Mouse (Mus musculus) heart, embryonic 10.5 days (tissue): ENCODE measurements at regions not wholly inside any gene's neighbourhood (a gene's known extent, or its start where the extent isn't known, plus 50 kb on each side); places are given as distances from the start of the nearest gene placed in this dataset.

ENCODE experiments used
- DNase-seq: peaks from one replicate; pipeline ENCODE4 v3.0.0-alpha.2; 2017; ENCODE audit warnings: low spot score
- H3K27ac ChIP-seq: fragments of 300-500 bp; sonication (generic); 2 replicates; pipeline ENCODE4 v1.5.1; 2016; ENCODE audit warnings: mild to moderate bottlenecking
- H3K27me3 ChIP-seq: fragments of 300-500 bp; sonication (generic); 2 replicates; pipeline ENCODE4 v1.6.1; 2016; ENCODE audit warnings: mild to moderate bottlenecking; ENCODE audit not compliant: poor library complexity, insufficient read depth, severe bottlenecking
- H3K36me3 ChIP-seq: fragments of 300-500 bp; sonication (generic); 2 replicates; pipeline ENCODE4 v1.6.1; 2016; ENCODE audit warnings: mild to moderate bottlenecking, moderate library complexity
- H3K4me1 ChIP-seq: fragments of 300-500 bp; sonication (generic); 2 replicates; pipeline ENCODE4 v1.6.1; 2016; ENCODE audit warnings: mild to moderate bottlenecking
- H3K4me3 ChIP-seq: fragments of 300-500 bp; sonication (generic); 2 replicates; pipeline ENCODE4 v1.5.1; 2016; ENCODE audit warnings: mild to moderate bottlenecking, moderate library complexity
- H3K9me3 ChIP-seq: fragments of 300-500 bp; sonication (generic); 2 replicates; pipeline ENCODE4 v1.6.1; 2016; ENCODE audit warnings: mild to moderate bottlenecking, moderate library complexity
- WGBS: fragments of 180-500 bp; shearing (Covaris S2); methylation state at CpG from one replicate; pipeline ENCODE4 v1.1.7; 2016; 5-methylcytosine and 5-hydroxymethylcytosine counted together

DNA sequence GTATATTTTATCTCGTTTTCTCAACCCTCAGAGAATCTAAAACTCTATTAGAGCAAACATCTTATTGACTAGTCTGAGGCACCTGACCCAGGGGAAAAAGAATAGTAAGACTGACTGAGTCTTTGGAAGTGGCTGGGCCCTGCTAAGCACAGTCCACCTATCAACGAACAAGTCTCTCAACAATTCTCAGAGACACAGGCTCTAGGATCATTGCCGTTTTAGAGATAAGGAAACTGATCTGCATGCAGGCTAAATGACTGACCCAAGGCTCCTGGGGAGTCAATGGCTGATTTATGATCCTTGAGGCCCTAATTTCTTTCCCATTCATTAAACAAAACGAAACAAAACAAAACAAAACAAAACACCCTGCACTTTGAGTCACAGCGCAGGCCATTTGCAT is 150.4 kb upstream of the Slc24a2 start:
- H3K4me3 ChIP-seq, result no peak overlapping the region
- no peak for DNase-seq
- no peaks in the 10 kb centered on the region for H3K27me3 ChIP-seq
- H3K4me1 ChIP-seq, result no peaks in the 10 kb centered on the region
- no peaks in the 10 kb centered on the region for H3K36me3 ChIP-seq
- WGBS, result 51% methylated on average over 5 of the region's 5 CpGs
- no peak overlapping the region for H3K27ac ChIP-seq
- H3K9me3 ChIP-seq, result no peaks in the 10 kb centered on the region

DNA sequence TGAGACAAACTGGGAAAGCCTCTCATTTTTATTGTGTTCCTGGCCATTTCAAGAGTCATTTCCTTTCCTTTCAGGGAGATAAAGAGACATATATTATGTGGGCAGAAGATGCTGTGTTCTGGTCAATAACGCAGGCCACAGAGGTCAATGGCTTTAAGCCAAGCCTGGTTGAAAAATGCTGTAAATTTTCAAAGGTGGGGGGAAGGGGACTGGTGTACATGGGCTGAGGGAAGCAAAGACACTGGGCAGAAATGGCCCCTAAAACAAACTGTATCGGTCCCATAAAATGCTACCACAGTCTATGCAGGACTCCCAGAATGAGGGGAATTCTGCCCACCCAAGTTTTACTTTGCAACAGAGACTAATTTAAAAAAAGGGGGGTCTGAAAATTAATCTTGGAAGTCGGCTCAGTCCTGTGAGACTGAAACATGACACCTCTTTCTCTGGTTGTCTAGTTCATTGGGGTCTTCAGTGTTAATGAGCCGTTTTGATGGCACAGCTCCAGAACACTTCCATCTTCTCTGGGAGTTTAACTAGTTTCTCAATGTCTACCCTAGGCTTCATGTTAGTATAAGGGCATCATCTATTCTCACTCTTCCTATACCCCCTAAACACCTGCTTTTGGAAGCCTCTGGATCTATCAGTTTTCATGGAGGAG is 149.4 kb upstream of the Slc24a2 start:
- H3K27ac ChIP-seq, result no peak overlapping the region
- H3K4me3 ChIP-seq, result no peak overlapping the region
- no peaks in the 10 kb centered on the region for H3K27me3 ChIP-seq
- DNase-seq, result no peak
- H3K36me3 ChIP-seq, result no peaks in the 10 kb centered on the region
- H3K4me1 ChIP-seq, result no peaks in the 10 kb centered on the region
- WGBS, result 69% methylated on average over 4 of the region's 4 CpGs
- H3K9me3 ChIP-seq, result no peaks in the 10 kb centered on the region

GRCm38 (mm10) chr4:87371960-87372359 is 141.7 kb upstream of the Slc24a2 start:
- H3K27me3 ChIP-seq, result no peaks in the 10 kb centered on the region
- no peak overlapping the region for H3K4me3 ChIP-seq
- peak overlapping the region; percentile 67; the same call in 1 of the 2 replicates for H3K27ac ChIP-seq
- DNase-seq, result no peak
- WGBS, result 38% methylated on average over 7 of the region's 7 CpGs
- no peaks in the 10 kb centered on the region for H3K36me3 ChIP-seq
- H3K9me3 ChIP-seq, result no peaks in the 10 kb centered on the region
- H3K4me1 ChIP-seq, result peaks cover 33% of the 10 kb centered on the region

DNA sequence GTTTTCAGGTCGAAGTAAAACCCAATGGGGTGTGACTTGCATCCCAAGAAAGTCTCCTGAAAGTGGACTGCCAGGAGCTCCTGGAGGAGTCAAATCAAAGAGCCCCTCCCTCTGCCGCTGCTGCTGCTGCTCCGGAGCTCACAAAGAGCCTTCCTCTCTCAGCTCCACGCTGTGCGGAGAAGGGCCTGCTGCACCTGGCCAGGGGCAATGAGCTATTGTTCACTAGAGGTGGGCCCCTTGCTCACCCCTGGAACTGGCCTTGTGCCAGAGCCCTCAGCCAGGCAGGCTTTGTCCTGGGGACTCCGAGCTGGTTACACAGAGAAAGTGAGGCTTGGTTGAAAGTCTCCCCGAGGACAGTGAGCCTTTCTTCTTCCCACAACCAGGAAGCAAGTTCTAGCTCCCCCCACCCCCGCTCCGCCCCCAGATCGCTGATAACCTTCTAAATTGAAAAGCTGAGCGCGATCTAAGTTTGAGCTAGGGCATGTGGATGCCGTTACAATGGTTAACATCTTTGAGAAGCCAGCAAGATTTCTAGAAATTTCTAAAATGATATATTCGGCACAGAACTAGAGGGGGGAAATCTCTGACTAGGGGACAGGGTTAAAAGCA is 139.5 kb upstream of the Slc24a2 start:
- peak; percentile 79 for DNase-seq
- Histone ChIP-seq H3K27me3 (no peaks in the 10 kb centered on the region), H3K36me3 (no peaks in the 10 kb centered on the region), H3K9me3 (no peaks in the 10 kb centered on the region), H3K4me1 (peaks cover 33% of the 10 kb centered on the region), H3K4me3 (peak overlapping the region; percentile 45), H3K27ac (peak overlapping the region; percentile 81)
- WGBS, result 10% methylated on average over 14 of the region's 14 CpGs

- Histone ChIP-seq H3K36me3 (no peaks in the 10 kb centered on the region), H3K27me3 (no peaks in the 10 kb centered on the region), H3K27ac (peak overlapping the region; percentile 89), H3K4me3 (peak overlapping the region; percentile 59), H3K9me3 (no peaks in the 10 kb centered on the region), H3K4me1 (peaks cover 33% of the 10 kb centered on the region)
- DNase-seq, result peak; percentile 83
- WGBS, result 9% methylated on average over 20 of the region's 20 CpGs
Observed at GRCm38 (mm10) chr4:87368413-87369160, 138.3 kb upstream of the Slc24a2 start.

DNA sequence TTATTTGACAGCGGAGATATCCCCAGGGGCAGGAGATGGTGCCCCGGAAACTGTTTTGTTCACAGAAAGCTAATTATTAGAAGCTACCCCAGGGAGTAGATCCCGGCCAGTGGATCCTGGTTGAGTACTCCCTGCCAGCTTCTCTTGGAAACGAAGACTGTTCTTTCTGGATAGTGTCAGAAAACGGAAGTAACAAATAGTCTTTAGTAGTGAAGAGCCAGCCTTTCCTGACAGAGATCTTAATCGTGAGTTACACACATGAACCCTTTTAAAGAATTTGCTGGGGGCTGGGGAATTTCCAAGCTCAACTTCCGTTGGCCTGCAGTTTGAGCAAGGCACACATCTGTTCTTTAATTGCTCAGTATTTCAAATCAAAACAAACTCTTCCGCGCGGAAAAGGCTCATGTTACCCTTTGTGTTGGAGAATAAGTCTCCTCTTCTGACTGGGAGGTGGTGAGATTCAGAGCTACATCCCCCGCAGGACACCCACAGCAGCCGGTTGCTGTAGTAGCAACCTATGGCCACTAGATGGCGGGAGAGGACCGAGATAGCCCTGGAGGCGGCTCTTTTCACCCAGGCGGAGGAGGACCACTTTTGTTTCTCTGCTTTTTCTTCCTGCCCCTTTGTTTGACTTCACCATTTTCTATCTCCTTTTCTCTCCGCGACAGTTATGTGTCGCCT is 137.6 kb upstream of the Slc24a2 start:
- Histone ChIP-seq H3K4me3 (peak overlapping the region; percentile 59), H3K36me3 (no peaks in the 10 kb centered on the region), H3K4me1 (peaks cover 28% of the 10 kb centered on the region), H3K27ac (peak overlapping the region; percentile 89), H3K9me3 (no peaks in the 10 kb centered on the region), H3K27me3 (no peaks in the 10 kb centered on the region)
- peak; percentile 92 for DNase-seq
- WGBS, result 10% methylated on average over 19 of the region's 19 CpGs

DNA sequence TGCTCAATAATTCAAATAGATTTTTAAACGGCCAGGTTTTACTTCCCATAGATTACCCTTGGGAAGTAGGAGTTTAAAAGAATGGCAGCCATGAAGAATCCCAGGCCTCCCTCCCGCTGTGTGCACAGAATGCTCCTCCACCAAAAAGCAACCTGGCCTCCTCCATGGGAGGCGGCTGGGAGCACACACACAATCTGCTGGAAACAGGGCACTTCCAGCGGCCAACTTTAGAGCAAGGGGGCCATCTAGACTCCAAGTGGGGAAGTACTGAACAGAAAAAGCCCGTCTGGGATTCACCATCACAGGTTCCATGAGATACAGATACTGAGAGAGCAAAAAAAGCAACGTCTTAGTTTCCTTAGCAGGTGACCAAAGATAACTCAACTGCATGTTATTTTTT is 131.9 kb upstream of the Slc24a2 start:
- H3K36me3 ChIP-seq, result no peaks in the 10 kb centered on the region
- no peak overlapping the region for H3K27ac ChIP-seq
- H3K4me3 ChIP-seq, result no peak overlapping the region
- DNase-seq, result no peak
- H3K9me3 ChIP-seq, result no peaks in the 10 kb centered on the region
- peaks cover 10% of the 10 kb centered on the region; the same call in 1 of the 2 replicates for H3K4me1 ChIP-seq
- H3K27me3 ChIP-seq, result no peaks in the 10 kb centered on the region
- 11% methylated on average over 6 of the region's 6 CpGs for WGBS

- Histone ChIP-seq H3K27me3 (no peaks in the 10 kb centered on the region), H3K4me3 (no peak overlapping the region), H3K36me3 (no peaks in the 10 kb centered on the region), H3K9me3 (no peaks in the 10 kb centered on the region), H3K27ac (0 out of 2 replicates have a peak overlapping the region, but pooled peaks have one; percentile 22), H3K4me1 (peaks cover 10% of the 10 kb centered on the region; the same call in 1 of the 2 replicates)
- peak; percentile 77 for DNase-seq
- WGBS, result 39% methylated on average over 9 of the region's 9 CpGs
Observed at GRCm38 (mm10) chr4:87359483-87359882, 129.2 kb upstream of the Slc24a2 start.

DNA sequence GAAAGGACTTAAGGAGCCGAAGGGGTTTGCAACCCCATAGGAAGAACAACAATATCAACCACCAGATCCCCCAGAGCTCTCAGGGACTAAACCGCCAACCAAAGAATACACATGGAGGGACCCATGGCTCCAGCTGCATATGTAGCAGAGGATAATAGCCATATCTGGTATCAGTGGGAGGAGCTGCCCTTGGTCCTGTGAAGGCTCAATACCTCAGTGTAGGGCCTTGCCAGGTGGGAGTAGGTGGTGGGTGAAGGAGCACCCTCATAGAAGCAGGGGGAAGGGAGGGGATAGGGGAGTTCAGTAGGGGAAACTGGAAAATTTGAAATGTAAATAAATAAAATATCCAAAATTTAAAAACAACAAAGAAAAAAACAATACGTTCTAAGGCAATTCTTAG is 128.7 kb upstream of the Slc24a2 start:
- WGBS, result 66% methylated on average over 3 of the region's 3 CpGs
- Histone ChIP-seq H3K4me1 (peaks cover 10% of the 10 kb centered on the region; the same call in 1 of the 2 replicates), H3K27ac (no peak overlapping the region)

DNA sequence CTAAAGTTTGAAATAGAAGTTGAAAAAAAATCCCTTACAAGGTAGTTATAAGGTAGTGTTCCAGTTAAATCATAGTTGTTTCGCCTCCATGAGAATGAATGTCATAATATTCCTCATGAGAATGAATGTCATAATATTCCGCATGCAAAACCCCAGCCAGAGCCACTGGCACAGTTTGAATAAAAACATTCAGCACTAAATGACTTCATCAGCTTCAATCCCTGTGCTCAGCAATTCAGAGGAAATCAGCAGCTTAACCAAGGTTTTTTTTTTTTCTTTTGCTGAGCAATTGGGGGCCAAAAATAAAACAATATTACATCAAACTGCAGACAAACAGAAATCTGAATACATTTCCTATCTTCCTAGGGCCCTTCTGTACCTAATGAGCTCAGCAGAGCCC is 102.7 kb upstream of the Slc24a2 start:
- Histone ChIP-seq H3K4me3 (no peak overlapping the region), H3K27me3 (no peaks in the 10 kb centered on the region), H3K27ac (no peak overlapping the region), H3K4me1 (peaks cover 9% of the 10 kb centered on the region; the same call in 1 of the 2 replicates), H3K9me3 (no peaks in the 10 kb centered on the region), H3K36me3 (no peaks in the 10 kb centered on the region)
- 86% methylated on average over 2 of the region's 2 CpGs for WGBS
- peak; percentile 36 for DNase-seq

More for the DNA sequence above, 128.7 kb upstream of the Slc24a2 start:
- no peaks in the 10 kb centered on the region for H3K9me3 ChIP-seq
- no peaks in the 10 kb centered on the region for H3K27me3 ChIP-seq
- DNase-seq, result no peak
- H3K4me3 ChIP-seq, result no peak overlapping the region
- H3K36me3 ChIP-seq, result no peaks in the 10 kb centered on the region

- Histone ChIP-seq H3K36me3 (no peaks in the 10 kb centered on the region), H3K4me1 (peaks cover 9% of the 10 kb centered on the region; the same call in 1 of the 2 replicates), H3K9me3 (no peaks in the 10 kb centered on the region), H3K27ac (peak overlapping the region; percentile 47), H3K4me3 (0 out of 2 replicates have a peak overlapping the region, but pooled peaks have one; percentile 22), H3K27me3 (no peaks in the 10 kb centered on the region)
- no peak for DNase-seq
- WGBS, result 51% methylated on average over 6 of the region's 6 CpGs
Observed at GRCm38 (mm10) chr4:87329136-87329535, 98.9 kb upstream of the Slc24a2 start.

DNA sequence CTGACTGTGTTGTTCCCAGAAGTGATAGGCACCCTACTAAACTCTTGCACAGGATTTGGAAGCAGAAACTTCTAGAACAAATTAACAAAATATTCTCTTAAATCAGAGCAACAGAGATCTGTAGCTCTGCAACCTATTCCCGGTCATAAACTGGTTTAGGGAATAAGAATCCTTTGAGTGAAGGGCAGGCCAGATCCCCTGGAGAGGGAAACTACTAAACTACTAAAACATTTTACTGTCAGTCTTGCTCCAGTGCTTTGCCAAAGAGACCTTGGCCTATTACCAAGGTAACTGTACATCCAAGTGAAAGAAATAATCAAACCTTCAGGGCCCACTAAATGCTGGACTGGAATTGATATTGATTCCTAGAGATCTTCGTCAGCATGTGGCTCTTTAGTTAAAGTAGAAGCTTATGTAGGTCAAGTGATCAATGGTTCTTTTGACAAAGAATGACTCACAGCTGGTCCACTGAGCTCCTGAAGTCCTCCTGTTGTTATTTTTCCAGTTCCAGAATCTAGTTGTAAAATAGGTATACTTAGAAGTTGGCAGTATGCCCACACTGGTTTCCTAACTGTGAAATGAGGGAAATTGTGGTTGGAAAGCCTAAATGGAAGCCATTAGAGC is 91.6 kb upstream of the Slc24a2 start:
- no peaks in the 10 kb centered on the region for H3K9me3 ChIP-seq
- no peaks in the 10 kb centered on the region for H3K4me1 ChIP-seq
- H3K27me3 ChIP-seq, result no peaks in the 10 kb centered on the region
- no peaks in the 10 kb centered on the region for H3K36me3 ChIP-seq
- WGBS, result 81% methylated on average over 2 of the region's 2 CpGs
- H3K4me3 ChIP-seq, result no peak overlapping the region
- no peak for DNase-seq
- no peak overlapping the region for H3K27ac ChIP-seq
